Mouse (Mus musculus) forebrain, embryonic 10.5 days (tissue): ENCODE data around the gene Evc2. TPM values are rescaled to one million over a fixed set of nuclear protein-coding genes. Genes with fewer than 3 reads are reported as not detected.
A peak's percentile ranks its signal among the peaks of the same experiment; 100 is the strongest.

Experiments
- DNase-seq: peaks from one replicate; pipeline ENCODE4 v3.0.0-alpha.2; 2017; ENCODE audit warnings: low spot score; ENCODE audit errors: extremely low spot score
- H3K27ac ChIP-seq: fragments of 300-500 bp; sonication (generic); 2 replicates; pipeline ENCODE4 v1.5.1; 2016; ENCODE audit warnings: mild to moderate bottlenecking
- H3K27me3 ChIP-seq: fragments of 300-500 bp; sonication (generic); 2 replicates; pipeline ENCODE4 v1.6.1; 2016; ENCODE audit warnings: mild to moderate bottlenecking; ENCODE audit not compliant: poor library complexity, severe bottlenecking
- H3K36me3 ChIP-seq: fragments of 300-500 bp; sonication (generic); replicated peaks from 2 replicates; pipeline ENCODE4 v1.6.1; 2016; ENCODE audit warnings: mild to moderate bottlenecking, moderate library complexity
- H3K4me1 ChIP-seq: fragments of 300-500 bp; sonication (generic); 2 replicates; pipeline ENCODE4 v1.6.1; 2016
- H3K4me3 ChIP-seq: fragments of 300-500 bp; sonication (generic); 2 replicates; pipeline ENCODE4 v1.5.1; 2016; ENCODE audit warnings: mild to moderate bottlenecking, moderate library complexity
- H3K9me3 ChIP-seq: fragments of 300-500 bp; sonication (generic); 2 replicates; pipeline ENCODE4 v1.6.1; 2016; ENCODE audit warnings: mild to moderate bottlenecking, moderate library complexity
- WGBS: fragments of 180-500 bp; shearing (Covaris S2); methylation state at CpG from one replicate; pipeline ENCODE4 v1.1.7; 2016; 5-methylcytosine and 5-hydroxymethylcytosine counted together
- polyA plus RNA-seq: library from polyadenylated mRNA; unstranded; fragments of >200 nt; fragmentation: Nextera tagmentation; extraction: Ambion mirVana; gene quantifications from 2 replicates; pipeline ENCODE4 v1.2.1, GENCODE M21; 2016

Gene Evc2
- 20.1 and 22.3 TPM in 2 replicates for polyA plus RNA-seq

DNA sequence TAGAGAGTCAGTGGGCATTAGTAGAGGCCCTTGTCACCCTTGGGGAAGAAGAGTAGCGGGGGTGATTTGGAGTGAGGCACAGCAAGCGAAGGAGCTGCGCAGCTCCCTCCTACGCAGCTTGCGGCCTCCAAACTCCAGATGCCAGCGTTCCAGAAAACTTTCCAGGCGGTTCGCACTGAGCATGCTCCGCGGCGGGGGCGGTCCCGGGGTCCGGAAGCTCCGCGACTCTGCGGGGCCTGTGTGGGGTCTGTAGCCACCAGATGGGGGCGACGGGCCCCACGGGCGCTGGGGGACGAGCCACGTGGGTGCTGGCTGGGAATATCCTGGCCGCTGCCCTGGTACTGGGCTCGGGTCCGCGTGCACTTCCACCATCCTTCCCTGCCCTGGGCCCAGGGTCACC, at the start of gene Evc2:
TSS of gene Evc2 (plus strand) at position 212 of the 400 bp plus-strand sequence.
- peak within 1 kb of the TSS; percentile 92 for H3K27ac ChIP-seq
- under 1% methylated on average over 27 of the region's 27 CpGs for WGBS
- H3K27me3 ChIP-seq, result peaks cover 8% of the 10 kb centered on the region
- H3K36me3 ChIP-seq, result peaks cover 30% of the 10 kb centered on the region
- peak within 1 kb of the TSS; percentile 78 for H3K4me3 ChIP-seq
- peak; percentile 80 for DNase-seq
- H3K4me1 ChIP-seq, result peaks cover 66% of the 10 kb centered on the region
- no peaks in the 10 kb centered on the region for H3K9me3 ChIP-seq

GRCm38 (mm10) chr5:37289236-37289635, 49.1 kb upstream of the Evc2 start:
- Histone ChIP-seq H3K27me3 (no peaks in the 10 kb centered on the region), H3K36me3 (peaks cover 70% of the 10 kb centered on the region), H3K4me3 (no peak overlapping the region), H3K27ac (no peak overlapping the region), H3K4me1 (no peaks in the 10 kb centered on the region), H3K9me3 (no peaks in the 10 kb centered on the region)
- peak; percentile 31 for DNase-seq
- 27% methylated on average over 3 of the region's 3 CpGs for WGBS

DNA sequence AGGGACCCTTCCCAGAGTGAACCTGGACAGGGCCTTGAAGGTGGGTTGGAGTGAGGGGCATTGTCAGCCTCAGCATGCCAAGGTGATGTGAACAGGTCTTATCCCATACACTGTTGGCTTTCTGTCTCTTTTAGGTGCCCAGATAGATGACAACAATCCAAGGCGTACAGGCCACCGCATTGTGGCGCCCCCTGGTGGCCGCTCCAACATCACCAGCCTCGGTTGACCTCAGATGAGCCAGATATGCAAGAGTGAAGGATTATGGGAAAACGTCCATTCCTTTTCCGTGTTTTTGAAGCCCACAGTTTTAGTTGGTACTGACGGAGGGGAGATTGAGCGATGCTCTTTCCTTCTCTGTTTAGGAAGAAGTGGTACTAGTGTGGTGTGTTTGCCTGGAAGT, 47.3 kb upstream of the Evc2 start:
- no peaks in the 10 kb centered on the region for H3K4me1 ChIP-seq
- no peaks in the 10 kb centered on the region for H3K9me3 ChIP-seq
- DNase-seq, result peak; percentile 23
- H3K4me3 ChIP-seq, result no peak overlapping the region
- 68% methylated on average over 9 of the region's 9 CpGs for WGBS
- no peaks in the 10 kb centered on the region for H3K27me3 ChIP-seq
- no peak overlapping the region for H3K27ac ChIP-seq
- peaks cover 57% of the 10 kb centered on the region for H3K36me3 ChIP-seq

DNA sequence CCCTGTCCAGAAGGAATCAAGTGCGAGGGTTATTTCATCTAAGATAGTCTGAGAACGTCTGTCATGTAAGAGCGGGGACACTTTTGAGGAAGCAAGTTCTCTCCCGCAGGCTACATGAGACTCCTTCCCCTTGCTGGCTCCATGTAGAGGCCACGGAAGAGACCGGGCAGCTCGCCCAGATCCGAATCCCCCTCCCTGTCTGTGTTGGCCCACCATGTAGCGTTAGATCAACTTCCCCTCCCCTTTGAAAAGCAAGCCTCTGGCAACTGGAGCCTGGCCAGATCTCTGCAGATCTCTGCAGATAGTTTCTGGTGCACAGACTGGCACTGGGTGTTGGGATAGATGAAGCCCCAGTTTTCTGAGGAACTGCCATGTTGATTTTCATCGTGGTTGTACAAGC, 41.6 kb upstream of the Evc2 start:
- H3K27ac ChIP-seq, result no peak overlapping the region

DNA sequence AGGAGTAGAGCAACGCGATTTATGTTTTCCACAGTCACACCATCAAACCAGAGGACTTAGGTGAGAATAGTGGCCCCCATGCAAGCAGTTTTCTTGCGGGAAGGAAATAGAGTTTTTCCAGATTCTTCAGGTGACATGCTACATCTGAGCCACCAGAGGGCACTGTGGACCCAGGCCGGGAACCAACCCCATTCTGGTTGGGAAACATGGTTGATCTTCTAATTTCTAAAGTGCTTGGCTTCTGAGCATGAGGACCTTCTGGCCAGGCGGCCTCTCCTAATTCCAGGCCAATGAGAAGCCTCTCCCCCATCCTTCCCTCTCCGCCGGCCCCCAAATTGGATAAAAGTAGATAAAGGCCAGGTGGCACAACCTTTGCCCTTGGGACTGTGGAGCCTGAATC, 39.9 kb upstream of the Evc2 start:
- DNase-seq, result peak; percentile 30
- Histone ChIP-seq H3K9me3 (no peaks in the 10 kb centered on the region), H3K27me3 (no peaks in the 10 kb centered on the region), H3K4me1 (no peaks in the 10 kb centered on the region), H3K4me3 (no peak overlapping the region), H3K27ac (no peak overlapping the region), H3K36me3 (peaks cover 37% of the 10 kb centered on the region)
- 29% methylated on average over 7 of the region's 7 CpGs for WGBS

More for the DNA sequence above, 41.6 kb upstream of the Evc2 start:
- Histone ChIP-seq H3K27me3 (no peaks in the 10 kb centered on the region), H3K9me3 (no peaks in the 10 kb centered on the region), H3K4me3 (no peak overlapping the region), H3K4me1 (no peaks in the 10 kb centered on the region), H3K36me3 (peaks cover 31% of the 10 kb centered on the region)
- DNase-seq, result no peak
- WGBS, result 89% methylated on average over 10 of the region's 10 CpGs

GRCm38 (mm10) chr5:37310026-37310425, 28.3 kb upstream of the Evc2 start:
- Histone ChIP-seq H3K27me3 (no peaks in the 10 kb centered on the region), H3K4me3 (no peak overlapping the region), H3K4me1 (no peaks in the 10 kb centered on the region), H3K36me3 (peaks cover 97% of the 10 kb centered on the region), H3K9me3 (0 out of 2 replicates have a peak, but pooled peaks cover under 1% of the 10 kb centered on the region), H3K27ac (no peak overlapping the region)
- DNase-seq, result no peak
- WGBS, result 88% methylated on average over 9 of the region's 9 CpGs

DNA sequence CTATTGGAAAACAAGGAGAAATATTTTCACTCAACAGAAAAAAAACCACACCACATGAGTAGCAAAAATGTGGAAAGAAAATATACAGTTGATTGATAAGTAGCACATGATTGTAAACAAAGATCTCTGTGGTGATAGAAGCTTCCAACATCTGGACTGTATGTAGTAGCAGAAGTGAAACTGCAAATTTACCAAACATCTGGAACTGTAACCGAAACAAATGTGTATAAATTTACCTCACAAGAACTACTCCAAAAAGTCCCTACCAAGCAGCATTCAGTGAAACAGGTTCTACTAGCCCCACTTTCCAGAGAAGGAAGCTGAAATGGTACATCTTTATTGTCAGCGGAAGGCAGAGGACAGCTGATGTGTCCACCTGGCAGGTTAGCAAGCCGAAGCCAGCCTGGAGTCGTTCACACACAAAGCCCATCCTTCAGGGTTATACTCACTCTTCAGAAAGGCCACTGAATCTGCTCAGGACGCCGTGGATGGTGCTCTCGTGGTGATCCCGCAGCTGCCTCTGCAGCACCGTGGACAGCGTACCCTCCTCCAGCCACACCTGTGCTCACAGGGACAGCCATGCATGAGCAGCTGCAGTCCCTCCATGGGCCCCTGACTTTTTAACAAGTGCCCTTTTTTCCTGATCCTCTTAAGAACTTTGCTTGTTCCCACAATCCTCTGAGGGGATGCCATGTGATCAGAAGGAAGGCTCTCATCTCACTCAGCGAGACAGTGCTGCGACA, 25.1 kb upstream of the Evc2 start:
- H3K27ac ChIP-seq, result no peak overlapping the region
- H3K4me3 ChIP-seq, result no peak overlapping the region
- WGBS, result 92% methylated on average over 12 of the region's 12 CpGs
- H3K4me1 ChIP-seq, result no peaks in the 10 kb centered on the region
- no peaks in the 10 kb centered on the region for H3K27me3 ChIP-seq
- peaks cover 11% of the 10 kb centered on the region; the same call in 1 of the 2 replicates for H3K9me3 ChIP-seq
- DNase-seq, result no peak
- H3K36me3 ChIP-seq, result peaks cover 100% of the 10 kb centered on the region

GRCm38 (mm10) chr5:37318715-37319114, 19.6 kb upstream of the Evc2 start:
- WGBS, result 93% methylated on average over 6 of the region's 6 CpGs
- no peak for DNase-seq
- Histone ChIP-seq H3K9me3 (peaks cover 11% of the 10 kb centered on the region; the same call in 1 of the 2 replicates), H3K4me1 (no peaks in the 10 kb centered on the region), H3K27me3 (no peaks in the 10 kb centered on the region), H3K4me3 (no peak overlapping the region), H3K36me3 (peaks cover 100% of the 10 kb centered on the region), H3K27ac (no peak overlapping the region)

DNA sequence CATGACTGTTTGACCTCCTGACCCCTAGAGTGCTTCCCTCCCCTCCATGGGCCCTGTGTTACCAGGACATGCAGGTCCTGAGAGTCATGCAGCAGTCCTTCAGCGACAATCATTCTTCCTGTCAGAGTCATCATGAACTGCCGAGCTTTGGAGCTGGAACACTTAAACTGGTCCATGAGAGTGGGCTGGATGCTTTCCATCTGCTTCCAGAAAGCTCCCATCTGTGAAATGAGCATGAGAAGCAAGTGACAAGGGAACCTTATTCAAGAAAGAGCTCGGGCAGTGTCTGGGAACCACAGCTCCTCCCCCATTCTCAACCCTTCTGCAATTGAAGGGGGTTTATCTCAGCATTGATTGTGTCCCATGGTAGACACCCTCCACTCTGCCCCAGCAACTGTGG, 18.1 kb upstream of the Evc2 start:
- H3K9me3 ChIP-seq, result peaks cover 9% of the 10 kb centered on the region; the same call in 1 of the 2 replicates
- no peak overlapping the region for H3K27ac ChIP-seq
- no peaks in the 10 kb centered on the region for H3K4me1 ChIP-seq
- DNase-seq, result no peak
- 91% methylated on average over 3 of the region's 3 CpGs for WGBS
- H3K27me3 ChIP-seq, result no peaks in the 10 kb centered on the region
- H3K36me3 ChIP-seq, result peaks cover 100% of the 10 kb centered on the region
- H3K4me3 ChIP-seq, result no peak overlapping the region

DNA sequence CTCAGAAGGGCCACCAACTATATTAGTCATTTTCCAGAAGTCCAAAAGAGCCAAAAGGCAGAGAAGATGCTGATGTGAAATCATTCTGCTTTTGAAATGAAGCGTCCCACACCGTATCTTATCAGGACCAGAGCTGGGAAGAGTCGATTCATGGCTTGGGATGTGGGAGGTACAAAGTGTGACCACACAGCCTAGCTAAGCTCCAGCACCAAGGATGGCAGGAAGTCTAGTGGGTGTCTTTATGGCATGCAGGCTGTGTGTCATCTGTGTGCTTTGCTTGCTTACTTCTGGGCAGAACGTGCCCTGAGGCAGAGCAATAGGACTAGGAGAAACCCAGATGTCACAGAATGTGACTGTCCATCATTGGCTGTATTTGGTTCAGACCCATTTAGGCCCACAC, 17.5 kb upstream of the Evc2 start:
- no peak for DNase-seq
- Histone ChIP-seq H3K36me3 (peaks cover 100% of the 10 kb centered on the region), H3K4me1 (no peaks in the 10 kb centered on the region), H3K27me3 (no peaks in the 10 kb centered on the region), H3K27ac (no peak overlapping the region), H3K4me3 (no peak overlapping the region), H3K9me3 (peaks cover 3% of the 10 kb centered on the region; the same call in 1 of the 2 replicates)
- whole genome bisulfite sequencing, result 90% methylated on average over 4 of the region's 4 CpGs

DNA sequence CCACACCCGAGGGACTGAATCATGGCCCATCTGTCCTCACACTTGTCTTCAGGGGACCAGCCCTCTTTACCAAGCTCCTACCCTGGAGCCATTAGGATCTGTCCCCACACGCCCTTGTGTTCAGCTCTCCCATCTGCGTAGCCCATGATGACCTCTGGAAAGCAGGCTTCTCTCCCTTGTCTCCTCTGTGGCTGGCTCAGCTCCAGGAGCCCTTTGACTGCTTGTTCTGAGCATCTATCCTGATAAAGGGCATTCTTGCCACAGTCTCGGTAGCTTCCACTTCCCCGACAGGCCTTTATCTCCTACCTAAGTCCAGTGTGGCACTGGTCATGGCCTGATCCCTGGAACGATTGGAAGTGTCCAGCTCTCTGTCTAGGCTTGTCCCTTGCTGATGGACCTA, 11.6 kb upstream of the Evc2 start:
- Histone ChIP-seq H3K27me3 (no peaks in the 10 kb centered on the region), H3K4me3 (no peak overlapping the region), H3K4me1 (no peaks in the 10 kb centered on the region), H3K27ac (no peak overlapping the region), H3K9me3 (no peaks in the 10 kb centered on the region), H3K36me3 (peaks cover 99% of the 10 kb centered on the region)
- 95% methylated on average over 6 of the region's 6 CpGs for WGBS
- DNase-seq, result no peak

- peaks cover 80% of the 10 kb centered on the region for H3K36me3 ChIP-seq
- 88% methylated on average over 8 of the region's 8 CpGs for WGBS
Observed at GRCm38 (mm10) chr5:37330449-37331132, 7.7 kb upstream of the Evc2 start.

DNA sequence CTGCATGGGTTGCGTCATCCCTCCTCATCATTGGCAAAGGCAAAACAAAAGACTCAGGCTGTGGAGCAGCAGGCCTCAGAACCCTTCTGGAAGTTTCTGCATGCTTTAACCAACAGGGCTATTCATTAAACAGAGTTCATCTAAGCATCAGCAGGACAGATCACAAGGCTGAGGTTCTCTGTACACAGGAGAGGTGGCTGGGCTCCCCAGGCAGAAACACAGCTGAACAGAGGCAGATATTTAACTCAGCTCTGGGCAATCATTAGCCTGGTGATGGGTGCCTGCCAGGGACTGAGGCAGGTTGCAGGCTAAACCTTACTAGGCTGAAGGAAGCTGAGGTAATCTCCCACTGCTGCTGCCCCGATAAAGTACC, 7.2 kb upstream of the Evc2 start:
- no peaks in the 10 kb centered on the region for H3K9me3 ChIP-seq
- no peak for DNase-seq
- peaks cover 19% of the 10 kb centered on the region for H3K4me1 ChIP-seq
- H3K4me3 ChIP-seq, result no peak overlapping the region
- no peak overlapping the region for H3K27ac ChIP-seq
- H3K36me3 ChIP-seq, result peaks cover 74% of the 10 kb centered on the region
- no peaks in the 10 kb centered on the region for H3K27me3 ChIP-seq
- WGBS, result 91% methylated on average over 2 of the region's 2 CpGs

More at GRCm38 (mm10) chr5:37330449-37331132, 7.7 kb upstream of the Evc2 start:
- no peaks in the 10 kb centered on the region for H3K27me3 ChIP-seq
- peaks cover 14% of the 10 kb centered on the region for H3K4me1 ChIP-seq
- H3K4me3 ChIP-seq, result no peak overlapping the region
- H3K9me3 ChIP-seq, result no peaks in the 10 kb centered on the region
- no peak overlapping the region for H3K27ac ChIP-seq
- no peak for DNase-seq
